Mouse (Mus musculus) heart, adult 10 weeks (tissue): ENCODE data around the gene Slco3a1. TPM values are rescaled to one million over a fixed set of nuclear protein-coding genes. Genes with fewer than 3 reads are reported as not detected.

Source experiments
- polyA plus RNA-seq: library from polyadenylated mRNA; stranded (reverse); fragments of 350-450 nt; fragmentation: Illumina TruSeq; extraction: RNeasy Lipid Tissue Mini Kit (QIAGEN cat#74804); gene quantifications from one replicate; pipeline ENCODE4 v1.2.3, GENCODE M21; 2014; ENCODE audit warnings: low read depth, low replicate concordance

The Slco3a1 gene
- polyA plus RNA-seq = 86.1 TPM

GRCm38 (mm10) chr7:74554608-74555311 lies at the start of gene Slco3a1:
TSS of gene Slco3a1 (minus strand) at chr7:74554780.

